Mouse (Mus musculus) intestine, postnatal 0 days (tissue): Measurements from ENCODE around the gene Pabpn1l. TPM values are rescaled to one million over a fixed set of nuclear protein-coding genes. Genes with fewer than 3 reads are reported as not detected.

Experiments used
- ATAC-seq: fragments of 200-750 bp; cut with Nextera tagmentation; 2 replicates; pipeline ENCODE4 v1.8.0; 2017; ENCODE audit warnings: mild to moderate bottlenecking, moderate TSS enrichment, moderate library complexity
- H3K27ac ChIP-seq: fragments of 300-500 bp; sonication (generic); 2 replicates; pipeline ENCODE4 v1.5.1; 2014; ENCODE audit warnings: mild to moderate bottlenecking, low read depth, low read length, moderate library complexity
- H3K27me3 ChIP-seq: fragments of 300-500 bp; sonication (generic); replicated peaks from 2 replicates; pipeline ENCODE4 v1.6.1; 2014; ENCODE audit warnings: low read length, mixed read lengths; ENCODE audit not compliant: control insufficient read depth, insufficient read depth
- H3K36me3 ChIP-seq: fragments of 300-500 bp; sonication (generic); 2 replicates; pipeline ENCODE4 v1.6.1; 2014; ENCODE audit warnings: mild to moderate bottlenecking, moderate library complexity; ENCODE audit not compliant: control insufficient read depth, insufficient read depth
- H3K4me1 ChIP-seq: fragments of 300-500 bp; sonication (generic); replicated peaks from 2 replicates; pipeline ENCODE4 v1.6.1; 2014; ENCODE audit warnings: antibody characterized with exemption, low read length, mixed read lengths; ENCODE audit not compliant: control insufficient read depth, insufficient read depth
- H3K4me2 ChIP-seq: fragments of 300-500 bp; sonication (generic); replicated peaks from 2 replicates; pipeline ENCODE4 v1.6.1; 2014; ENCODE audit warnings: low read depth, mild to moderate bottlenecking, moderate library complexity
- H3K4me3 ChIP-seq: fragments of 300-500 bp; sonication (generic); 2 replicates; pipeline ENCODE4 v1.5.1; 2014; ENCODE audit warnings: low read depth, low read length
- H3K9ac ChIP-seq: fragments of 300-500 bp; sonication (generic); 2 replicates; pipeline ENCODE4 v1.6.1; 2014; ENCODE audit warnings: mild to moderate bottlenecking, low read depth, low read length
- H3K9me3 ChIP-seq: fragments of 300-500 bp; sonication (generic); 2 replicates; pipeline ENCODE4 v1.6.1; 2016; ENCODE audit warnings: mixed run types; ENCODE audit not compliant: control insufficient read depth
- CTCF ChIP-seq: sonication (generic); IDR thresholded peaks from 2 replicates; pipeline ENCODE4 v1.5.1; 2016; ENCODE audit warnings: low read depth, mild to moderate bottlenecking, control low read depth, antibody characterized with exemption, moderate library complexity
- WGBS: fragments of 180-500 bp; shearing (Covaris S2); extraction: QIAGEN DNeasy Blood & Tissue Kit; methylation state at CpG from one replicate; pipeline ENCODE4 v1.1.7; 2014; 5-methylcytosine and 5-hydroxymethylcytosine counted together
- polyA plus RNA-seq: library from polyadenylated mRNA; unstranded; fragments of >200 nt; fragmentation: Nextera tagmentation; extraction: Ambion mirVana; gene quantifications from 2 replicates; pipeline ENCODE4 v1.2.1, GENCODE M21; 2015

Gene Pabpn1l
- polyA plus RNA-seq, 1 experiment from 2014 or later, result not detected

DNA sequence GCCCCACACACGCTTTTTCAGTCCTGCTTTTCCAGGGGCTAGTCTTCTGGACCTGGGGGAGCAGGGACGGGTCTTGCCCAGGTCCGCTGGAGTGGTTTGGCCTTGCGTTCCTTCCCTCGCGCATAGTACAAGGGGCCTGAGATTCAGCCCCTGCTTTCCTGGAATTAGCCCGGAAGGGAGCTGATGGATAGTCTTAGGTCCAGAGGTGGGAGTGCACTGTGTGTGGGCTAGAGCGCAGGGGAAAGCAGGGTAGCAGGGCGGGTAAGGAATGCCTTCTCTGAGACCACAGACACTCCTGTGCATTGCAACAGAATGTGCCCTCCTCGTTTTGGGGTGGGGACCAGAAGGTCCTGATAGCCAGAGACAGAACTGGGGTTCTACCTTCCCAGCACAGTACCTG is 45.4 kb downstream of the Pabpn1l start:
- 37% methylated on average over 10 of the region's 10 CpGs for WGBS
- Histone ChIP-seq H3K9me3 (no peaks in the 10 kb centered on the region), H3K27me3 (no peaks in the 10 kb centered on the region), H3K27ac (no peak overlapping the region), H3K4me3 (peak overlapping the region; percentile 66), H3K9ac (no peak overlapping the region; the same call in 1 of the 2 replicates), H3K4me2 (peak overlapping the region; percentile 86), H3K4me1 (peaks cover 13% of the 10 kb centered on the region; the same call in 1 of the 2 replicates), H3K36me3 (peaks cover 14% of the 10 kb centered on the region)
- ATAC-seq, result no peak
- no peak for TF ChIP-seq CTCF

DNA sequence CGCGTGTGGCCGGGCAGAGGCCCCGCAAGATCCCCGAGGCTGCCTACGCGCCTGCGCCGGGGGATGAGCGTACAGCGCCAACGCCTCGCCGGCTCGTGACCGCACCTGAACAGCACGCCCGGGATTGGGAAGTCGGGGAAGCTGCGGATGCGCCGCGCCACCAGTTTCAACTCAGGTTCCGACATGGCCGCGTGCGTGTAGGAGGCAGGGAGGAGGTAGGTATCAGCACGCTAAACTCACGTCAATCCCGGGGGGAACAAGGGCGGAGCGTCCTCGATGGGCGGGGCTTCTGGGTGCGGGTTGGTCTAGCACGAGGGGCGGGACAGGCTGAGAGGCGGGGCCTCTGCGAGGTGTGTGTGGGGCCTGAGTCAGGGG is 45.9 kb downstream of the Pabpn1l start, which contains the start of gene Aprt:
TSS of gene Aprt (minus strand) at position 262 of the 375 bp plus-strand sequence.
- Histone ChIP-seq H3K9ac (peak within 1 kb of the TSS; percentile 76), H3K9me3 (no peaks in the 10 kb centered on the region), H3K27ac (peak within 1 kb of the TSS; percentile 88), H3K36me3 (peaks cover 19% of the 10 kb centered on the region), H3K4me3 (peak within 1 kb of the TSS; percentile 66), H3K4me1 (peaks cover 13% of the 10 kb centered on the region; the same call in 1 of the 2 replicates), H3K4me2 (peak within 1 kb of the TSS; percentile 86), H3K27me3 (no peaks in the 10 kb centered on the region)
- TF ChIP-seq CTCF, result no peak
- under 1% methylated on average over 39 of the region's 39 CpGs for WGBS
- peak; percentile 71 for ATAC-seq

GRCm38 (mm10) chr8:122575735-122576647 is 46.5 kb downstream of the Pabpn1l start:
- peak overlapping the region; percentile 66 for H3K4me3 ChIP-seq
- H3K9me3 ChIP-seq, result no peaks in the 10 kb centered on the region
- peaks cover 26% of the 10 kb centered on the region for H3K36me3 ChIP-seq
- no peak for TF ChIP-seq CTCF
- no peak for ATAC-seq
- H3K27me3 ChIP-seq, result no peaks in the 10 kb centered on the region
- 7% methylated on average over 21 of the region's 21 CpGs for WGBS
- H3K4me2 ChIP-seq, result peak overlapping the region; percentile 86
- H3K27ac ChIP-seq, result peak overlapping the region; percentile 88
- H3K9ac ChIP-seq, result peak overlapping the region; percentile 76
- H3K4me1 ChIP-seq, result peaks cover 13% of the 10 kb centered on the region; the same call in 1 of the 2 replicates

- Histone ChIP-seq H3K4me3 (peak overlapping the region; percentile 66), H3K4me2 (peak overlapping the region; percentile 86), H3K36me3 (peaks cover 33% of the 10 kb centered on the region), H3K9ac (peak overlapping the region; percentile 76; the same call in 1 of the 2 replicates), H3K4me1 (peaks cover 13% of the 10 kb centered on the region; the same call in 1 of the 2 replicates), H3K27ac (peak overlapping the region; percentile 88), H3K9me3 (no peaks in the 10 kb centered on the region), H3K27me3 (no peaks in the 10 kb centered on the region)
- 0 out of 2 replicates have a peak, but pooled peaks have one; percentile 3 for ATAC-seq
- WGBS, result 37% methylated on average over 8 of the region's 8 CpGs
- TF ChIP-seq CTCF, result no peak
Measured at GRCm38 (mm10) chr8:122575286-122575685, 47.3 kb downstream of the Pabpn1l start.

GRCm38 (mm10) chr8:122574667-122575251 is 47.8 kb downstream of the Pabpn1l start:
- Histone ChIP-seq H3K4me2 (peak overlapping the region; percentile 86), H3K4me3 (0 out of 2 replicates have a peak overlapping the region, but pooled peaks have one; percentile 66), H3K36me3 (peaks cover 38% of the 10 kb centered on the region), H3K9me3 (no peaks in the 10 kb centered on the region), H3K27me3 (no peaks in the 10 kb centered on the region), H3K4me1 (peaks cover 13% of the 10 kb centered on the region; the same call in 1 of the 2 replicates), H3K9ac (peak overlapping the region; percentile 27; the same call in 1 of the 2 replicates), H3K27ac (peak overlapping the region; percentile 88)
- WGBS, result 24% methylated on average over 10 of the region's 10 CpGs
- peak; percentile 79 for ATAC-seq
- TF ChIP-seq CTCF, result no peak

DNA sequence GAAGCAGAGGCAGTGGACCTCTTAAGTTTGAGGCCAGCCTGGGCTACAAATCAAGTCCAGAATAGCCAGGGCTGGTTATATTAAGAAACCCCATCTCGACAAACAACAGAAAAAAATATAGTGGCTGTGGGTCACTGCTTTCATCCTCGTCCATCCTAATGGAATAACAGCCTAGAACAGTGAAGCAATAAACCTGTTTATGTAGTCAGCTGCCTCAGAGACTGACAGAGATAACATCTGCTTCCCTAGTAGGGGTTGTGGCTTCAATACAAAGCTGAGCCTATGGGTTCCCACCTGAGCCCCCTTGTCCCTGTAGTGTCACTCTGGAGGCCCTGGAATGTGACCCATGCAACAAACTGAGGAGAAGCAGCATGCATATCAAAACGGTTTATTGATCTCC is 48.3 kb downstream of the Pabpn1l start:
- H3K27me3 ChIP-seq, result no peaks in the 10 kb centered on the region
- H3K27ac ChIP-seq, result peak overlapping the region; percentile 88
- H3K9me3 ChIP-seq, result no peaks in the 10 kb centered on the region
- no peak overlapping the region; the same call in 1 of the 2 replicates for H3K4me2 ChIP-seq
- H3K4me1 ChIP-seq, result peaks cover 13% of the 10 kb centered on the region; the same call in 1 of the 2 replicates
- no peak for TF ChIP-seq CTCF
- H3K4me3 ChIP-seq, result no peak overlapping the region
- peak overlapping the region; percentile 27; the same call in 1 of the 2 replicates for H3K9ac ChIP-seq
- 17% methylated on average over 3 of the region's 3 CpGs for WGBS
- no peak; the same call in 1 of the 2 replicates for ATAC-seq
- peaks cover 40% of the 10 kb centered on the region for H3K36me3 ChIP-seq
